Mouse (Mus musculus) megakaryocyte progenitor cell, adult 5-6 weeks (primary cell): ENCODE results near the gene Ago3. TPM values are rescaled to one million over a fixed set of nuclear protein-coding genes. Genes with fewer than 3 reads are reported as not detected.
A peak's percentile ranks its signal among the peaks of the same experiment; 100 is the strongest.

Experiments
- ATAC-seq: replicated peaks from 2 replicates; pipeline ENCODE4 v1.8.0; 2016; ENCODE audit warnings: mild to moderate bottlenecking, moderate TSS enrichment, inconsistent platforms; ENCODE audit not compliant: poor library complexity
- total RNA-seq, 2 experiments: library from RNA; stranded (forward) in 1 of 2; stranded (reverse) in 1 of 2; fragments of 157-497, 149-512 nt in 1 of 2; fragments of 200-1000 nt in 1 of 2; gene quantifications; 2 replicates each; pipeline versions ENCODE4 v1.2.3 to v1.2.4; 2015 to 2017

Ago3 gene
- total RNA-seq, 2 experiments from 2014 or later = 3.0 to 11.3 TPM

DNA sequence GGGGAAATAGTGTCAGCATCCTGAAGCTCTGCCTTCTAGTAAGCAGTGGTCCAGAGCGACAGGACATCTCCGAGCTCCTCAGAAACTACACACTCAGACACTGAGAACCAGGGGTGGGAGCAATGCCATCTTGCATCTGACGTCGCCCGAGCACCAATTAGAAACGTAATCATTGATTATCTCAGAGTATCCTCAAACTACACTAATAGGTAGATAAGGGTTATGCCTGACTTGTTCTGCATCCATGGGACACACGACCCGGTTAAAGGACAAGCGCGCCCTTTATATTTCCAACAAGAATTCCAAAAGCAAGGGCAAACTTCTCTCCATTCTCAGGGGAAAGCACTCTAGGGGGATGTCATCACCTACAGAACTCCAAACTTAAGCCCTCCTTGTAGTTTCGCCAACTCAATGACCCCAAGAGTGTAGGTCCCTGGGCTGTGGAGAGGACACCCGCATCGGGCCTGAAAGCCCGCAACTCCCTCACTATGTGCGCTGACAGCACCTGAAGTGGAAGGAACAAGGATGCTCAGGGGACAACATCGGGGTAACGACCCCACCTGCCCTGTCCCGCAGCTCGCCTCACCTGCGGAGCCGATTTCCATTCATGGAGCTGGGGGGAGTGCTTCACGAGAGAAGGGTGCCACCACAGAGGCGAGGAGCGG, 542 bp downstream of the Ago3 start:
- ATAC-seq = peak; percentile 23

GRCm38 (mm10) chr4:126423866-126424265, 5.5 kb downstream of the Ago3 start:
- ATAC-seq = no peak

DNA sequence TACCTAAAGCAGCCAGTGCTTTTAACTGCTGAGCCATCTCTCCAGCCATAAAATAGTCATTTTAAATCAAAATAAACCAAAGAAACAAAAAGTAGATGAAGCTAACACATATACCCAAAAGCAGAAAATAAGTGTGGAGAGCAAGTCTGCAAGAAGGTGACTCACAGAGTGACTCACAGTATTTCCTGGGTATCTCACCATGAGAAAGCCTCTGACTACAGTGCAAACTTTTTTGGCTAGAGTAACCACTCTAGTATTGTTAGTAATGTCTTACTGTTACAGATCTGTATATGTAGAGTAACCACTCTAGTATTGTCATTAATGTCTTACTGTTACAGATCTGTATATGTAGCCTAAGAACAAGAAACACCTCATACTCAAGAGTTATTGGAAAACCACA, 13.6 kb downstream of the Ago3 start:
- no peak for ATAC-seq

GRCm38 (mm10) chr4:126412526-126412925, 16.8 kb downstream of the Ago3 start:
- no peak for ATAC-seq

- no peak for ATAC-seq
Measured at GRCm38 (mm10) chr4:126371497-126371896, 57.9 kb downstream of the Ago3 start.

GRCm38 (mm10) chr4:126360069-126360468, 69.3 kb downstream of the Ago3 start:
- no peak for ATAC-seq

DNA sequence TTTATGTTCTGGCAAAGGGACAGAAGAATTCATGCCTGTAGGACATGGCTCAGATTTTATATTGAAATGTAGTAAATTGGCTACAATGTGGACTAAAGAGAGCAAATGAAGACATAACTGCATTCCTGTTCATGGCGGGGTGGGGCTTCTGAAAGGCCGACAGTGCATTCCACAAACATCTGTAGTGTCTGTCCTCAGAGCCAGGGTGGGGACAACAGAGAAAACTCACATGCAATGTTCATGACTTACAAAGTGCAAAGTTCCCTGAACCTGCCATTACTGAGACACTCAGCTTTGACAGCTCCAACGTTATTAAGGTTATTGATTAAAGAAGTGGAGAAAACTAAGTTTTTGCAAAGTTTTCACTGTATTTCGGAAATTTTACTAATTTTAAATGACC, 85.9 kb downstream of the Ago3 start:
- ATAC-seq = no peak

- no peak for ATAC-seq
Measured at GRCm38 (mm10) chr4:126339461-126339860, 89.9 kb downstream of the Ago3 start.

DNA sequence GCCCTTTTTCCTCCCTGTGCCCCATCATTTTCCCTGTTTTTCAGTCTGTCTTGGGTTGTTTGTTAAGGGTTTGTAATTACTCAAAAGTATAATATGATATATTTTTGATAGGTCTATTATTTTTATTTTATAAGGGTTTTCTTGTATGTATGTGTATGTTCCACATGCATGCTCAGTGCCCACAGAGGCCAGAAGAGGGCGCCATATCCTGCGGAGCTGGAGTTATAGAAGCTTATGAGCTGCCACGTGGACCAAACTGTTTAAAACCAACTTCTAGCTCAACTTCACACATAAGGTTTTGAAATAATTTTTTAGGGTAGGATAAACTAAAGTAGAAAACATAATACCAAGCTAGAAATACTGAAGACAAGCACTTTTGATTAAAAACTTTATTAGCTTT, 97.0 kb downstream of the Ago3 start:
- ATAC-seq = peak; percentile 71

GRCm38 (mm10) chr4:126331751-126332150, 97.6 kb downstream of the Ago3 start:
- ATAC-seq = no peak

DNA sequence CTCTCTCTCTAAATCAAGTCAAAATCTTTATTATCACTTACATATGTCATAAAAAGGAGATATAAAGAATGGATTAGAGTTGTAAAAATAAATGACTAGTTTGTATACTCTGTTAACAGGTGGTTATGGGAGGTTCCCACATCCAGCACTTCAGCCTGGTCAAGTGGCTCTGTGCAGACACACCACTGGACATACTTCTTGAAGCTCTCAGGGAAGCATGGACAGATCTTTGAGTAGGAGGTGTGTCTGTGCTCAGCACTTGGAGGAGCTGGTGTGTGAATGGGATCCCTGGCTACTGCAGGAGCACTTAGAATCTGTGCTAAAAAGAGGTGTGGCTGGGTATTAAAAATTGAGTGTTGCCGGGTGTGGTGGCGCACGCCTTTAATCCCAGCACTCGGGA, 99.1 kb downstream of the Ago3 start:
- ATAC-seq = no peak

DNA sequence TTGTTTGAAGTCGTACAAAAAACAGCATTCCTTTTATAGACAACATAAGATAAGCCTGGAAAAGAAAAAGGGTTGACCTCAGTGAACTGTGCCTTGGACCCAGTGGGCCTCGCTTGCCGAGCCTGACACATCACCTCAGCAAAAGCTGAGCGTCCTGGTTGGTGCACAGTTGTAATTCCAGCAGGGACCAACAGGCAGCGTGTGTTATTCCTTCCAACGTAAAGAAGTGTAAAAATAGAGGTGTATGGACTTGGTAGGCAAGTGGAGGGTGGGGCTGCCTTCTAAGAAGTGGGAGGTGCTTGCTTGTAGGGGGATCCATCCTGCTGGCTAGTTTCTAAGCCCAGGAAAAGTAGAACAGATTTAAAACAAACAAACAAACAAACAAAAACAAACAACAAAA, 103.3 kb downstream of the Ago3 start:
- ATAC-seq = no peak

- ATAC-seq = no peak
Measured at GRCm38 (mm10) chr4:126325281-126325861, 104.0 kb downstream of the Ago3 start, which contains the start of gene Tekt2. Gene Tekt2 (minus strand): TSS chr4:126325688.

DNA sequence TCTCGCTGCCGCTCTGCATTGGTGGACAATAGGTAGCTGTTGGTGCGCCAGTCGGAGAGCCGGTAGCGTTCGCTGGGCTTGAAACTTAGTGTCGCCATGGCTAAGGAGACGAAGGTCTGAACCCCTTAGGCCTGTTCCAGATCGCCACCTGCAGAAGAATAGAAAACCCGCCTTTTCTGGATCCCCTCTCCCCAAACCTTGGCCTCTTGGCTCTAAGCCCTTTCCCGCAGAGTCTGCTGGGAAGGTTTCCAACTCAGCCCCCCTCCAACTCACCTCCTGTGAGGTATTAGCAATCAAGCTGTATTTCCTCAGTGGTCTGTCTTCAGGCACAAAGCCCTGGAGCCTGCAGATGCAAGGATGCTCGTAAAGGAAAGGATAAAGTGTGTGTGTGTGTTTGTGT, 104.5 kb downstream of the Ago3 start:
- ATAC-seq = no peak

DNA sequence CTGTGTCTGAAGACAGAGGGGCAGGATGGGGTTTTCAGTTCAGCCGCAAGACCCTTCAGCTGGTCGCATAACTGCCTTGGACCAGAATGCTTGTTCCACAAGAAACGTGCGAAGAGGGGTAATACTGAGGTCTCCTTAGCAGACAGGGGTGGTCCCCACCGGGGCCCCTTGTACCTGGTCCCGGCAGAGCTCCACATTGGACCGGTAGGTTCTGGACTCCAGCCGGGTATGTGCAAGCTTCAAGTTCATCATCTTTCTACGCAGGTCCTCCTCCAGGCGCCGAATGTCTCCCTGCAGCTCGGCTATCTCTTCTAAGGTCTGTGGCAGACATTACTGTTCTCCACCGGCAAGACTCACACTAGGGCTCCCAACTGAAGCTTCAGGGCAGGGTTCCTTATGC, 106.7 kb downstream of the Ago3 start:
- ATAC-seq = no peak

DNA sequence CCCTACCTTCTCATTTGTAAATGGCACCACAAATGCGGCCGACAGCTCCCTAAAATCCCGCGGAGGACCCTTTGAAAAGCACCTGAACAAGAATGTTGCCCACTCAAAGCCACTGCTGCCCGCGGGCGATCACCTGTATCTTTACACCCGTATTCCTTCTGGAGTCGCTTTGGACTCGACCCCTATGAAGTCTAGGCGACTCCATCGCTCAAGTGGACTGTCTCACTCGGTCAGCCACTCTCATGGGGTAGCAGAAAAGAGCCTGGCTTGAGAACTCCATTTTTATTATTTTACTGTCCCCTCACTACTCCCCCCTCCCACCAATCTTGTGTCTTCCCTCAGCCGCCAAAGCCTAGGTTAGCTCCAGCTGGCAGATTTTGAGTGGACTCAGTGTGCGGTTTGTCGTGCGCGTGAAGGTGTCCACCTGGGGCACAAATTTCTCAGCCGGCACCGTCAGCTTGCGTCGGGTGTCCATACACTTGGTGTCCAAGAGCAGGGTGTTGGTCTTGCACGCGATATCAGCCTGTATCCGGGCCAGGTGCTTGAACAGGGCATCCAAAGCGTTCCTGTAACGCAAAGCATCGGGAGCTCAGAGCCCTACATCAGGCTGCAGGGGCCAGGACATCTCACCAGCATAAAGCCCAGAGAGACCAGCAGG, 107.4 kb downstream of the Ago3 start:
- ATAC-seq = 0 out of 2 replicates have a peak, but pooled peaks have one; percentile 0

GRCm38 (mm10) chr4:126321111-126321853, 108.1 kb downstream of the Ago3 start, which contains the start of gene Adprhl2:
Gene Adprhl2 (minus strand): TSS chr4:126321703.
- peak; percentile 96 for ATAC-seq

GRCm38 (mm10) chr4:126319806-126320205, 109.5 kb downstream of the Ago3 start:
- no peak for ATAC-seq

DNA sequence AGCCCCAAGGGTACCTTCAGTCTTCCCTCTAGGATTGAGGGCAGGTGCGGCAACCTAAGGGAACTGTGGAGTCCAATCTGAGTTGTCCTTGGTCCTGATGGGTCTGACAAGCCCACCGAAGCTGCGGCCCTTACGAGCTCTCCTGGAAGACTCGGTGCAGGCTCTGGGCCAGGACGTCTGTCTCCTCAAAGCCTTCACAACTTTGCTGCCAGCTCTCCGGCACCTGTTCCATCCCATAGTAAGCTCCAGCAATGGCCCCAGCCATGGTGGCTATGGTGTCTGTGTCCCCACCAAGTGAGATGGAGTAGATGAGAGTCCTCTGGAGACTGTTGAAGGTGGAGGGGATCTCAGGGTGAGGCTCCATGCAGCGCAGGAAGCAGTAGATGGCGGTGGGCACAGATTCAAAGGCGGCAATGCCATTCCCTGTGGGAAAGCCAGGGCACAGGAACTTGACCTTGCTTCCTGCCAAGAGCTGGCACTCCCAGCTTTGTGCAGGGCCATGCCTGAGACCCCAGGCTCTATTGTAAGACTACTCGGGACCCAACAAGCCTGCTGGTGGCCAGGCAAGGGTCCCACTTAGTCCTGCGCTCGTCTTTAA, 112.8 kb downstream of the Ago3 start:
- ATAC-seq = no peak

GRCm38 (mm10) chr4:126315931-126316330, 113.4 kb downstream of the Ago3 start:
- no peak for ATAC-seq

- peak; percentile 33 for ATAC-seq
Measured at GRCm38 (mm10) chr4:126314393-126314792, 115.0 kb downstream of the Ago3 start.
